Mouse (Mus musculus): ENCODE measurements around the gene Gm13271.
"Not testable (repeated sequence)": the region's sequence is repeated elsewhere in the genome, so short reads cannot be mapped to it uniquely, and the experiment has no call there.

Gm13271 gene

DNA sequence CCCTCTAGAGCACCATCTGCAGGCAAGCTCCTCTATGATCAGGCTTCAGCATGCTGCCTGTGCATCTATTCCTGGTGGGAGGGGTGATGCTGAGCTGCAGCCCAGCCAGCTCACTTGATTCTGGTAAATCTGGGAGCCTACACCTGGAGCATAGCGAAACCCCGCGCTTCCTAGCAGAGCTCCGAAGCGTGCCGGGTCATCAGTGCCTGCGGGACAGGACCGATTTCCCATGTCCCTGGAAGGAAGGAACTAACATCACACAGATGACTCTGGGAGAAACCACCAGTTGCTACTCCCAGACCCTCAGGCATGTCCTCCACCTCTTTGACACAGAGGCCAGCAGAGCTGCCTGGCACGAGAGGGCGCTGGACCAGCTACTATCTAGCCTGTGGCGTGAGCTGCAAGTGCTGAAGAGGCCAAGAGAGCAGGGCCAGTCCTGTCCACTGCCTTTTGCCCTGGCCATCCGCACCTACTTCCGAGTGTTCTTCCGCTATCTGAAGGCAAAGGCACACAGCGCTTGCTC, at the start of gene Gm13271:
TSS of gene Gm13271 (plus strand) at position 51 of the 523 bp plus-strand sequence.
- peak; percentile 62 for DNase-seq (ENCODE audit: low spot score)

DNA sequence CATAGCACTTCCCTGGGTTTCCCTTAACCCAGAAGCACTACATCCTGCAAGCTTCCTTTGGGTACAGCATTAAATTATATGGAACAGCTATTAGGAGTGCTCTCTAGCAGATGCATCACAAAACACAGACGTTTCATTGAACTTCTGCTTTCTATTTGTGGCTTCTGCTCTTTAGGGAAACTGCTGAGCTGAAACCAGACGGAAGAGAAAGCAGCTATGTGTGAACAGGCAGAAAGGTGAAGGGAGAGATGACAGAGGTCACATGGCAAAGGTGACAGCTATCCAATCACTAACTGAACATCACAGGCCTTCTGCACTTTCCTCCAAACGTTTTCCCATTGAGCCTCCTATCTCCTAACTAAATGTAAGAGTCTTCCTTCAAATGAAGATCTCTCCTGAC, 48.7 kb upstream of the Gm13271 start:
- no peak for DNase-seq (ENCODE audit: low spot score)

DNA sequence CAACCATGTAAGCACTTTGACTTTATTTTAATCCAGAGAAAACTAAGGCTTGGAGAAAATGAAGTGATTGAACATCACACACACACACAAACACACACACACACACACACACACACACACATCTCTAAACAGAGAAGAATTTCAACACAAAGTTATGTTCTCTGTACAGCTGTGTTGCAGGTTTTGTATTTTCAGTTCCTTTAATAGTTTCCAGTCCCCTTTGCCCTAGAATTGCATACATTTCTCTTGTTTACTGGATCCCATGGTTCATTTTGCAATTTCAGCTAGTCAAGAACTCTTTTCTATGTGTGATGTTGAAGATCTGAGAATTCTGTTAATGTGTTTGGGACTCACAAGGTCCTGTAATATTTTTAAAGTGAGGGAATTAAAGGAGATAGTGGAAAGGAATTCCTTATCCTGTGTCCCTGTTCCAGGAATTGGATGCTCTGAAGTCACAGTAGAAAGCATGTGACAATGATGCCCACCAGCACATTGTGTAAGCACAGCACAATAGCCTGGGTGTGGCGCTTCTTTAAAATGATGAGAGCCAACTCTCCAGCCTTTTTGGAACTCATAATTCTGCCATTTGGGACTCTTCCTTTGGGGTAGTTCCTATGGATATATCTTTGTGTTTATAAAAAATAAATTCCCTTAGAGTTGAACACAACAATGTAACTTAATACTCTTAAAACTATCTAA, 47.4 kb upstream of the Gm13271 start:
- no peak for DNase-seq (ENCODE audit: low spot score)

GRCm38 (mm10) chr4:88714281-88714680, 40.4 kb upstream of the Gm13271 start:
- no peak for DNase-seq (ENCODE audit: low spot score)

DNA sequence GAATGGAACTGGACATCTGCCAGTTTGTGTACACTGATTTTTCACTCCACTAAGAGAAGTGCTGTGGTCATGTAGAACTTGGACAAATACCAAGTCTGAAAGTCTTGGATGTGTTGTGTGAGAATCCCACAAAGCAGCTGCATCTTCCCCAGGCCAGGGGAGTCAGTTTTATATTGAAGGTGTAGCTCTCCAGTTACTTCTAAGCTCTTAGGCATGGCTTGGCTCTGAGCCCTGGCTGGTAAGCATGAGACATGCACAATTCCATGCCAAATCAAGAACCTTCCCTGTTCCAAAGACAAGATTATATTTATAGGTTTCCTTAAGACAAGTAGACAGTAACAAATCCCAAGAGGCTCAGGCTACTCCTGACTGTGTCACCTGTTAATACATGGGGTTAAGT, 39.6 kb upstream of the Gm13271 start:
- peak; percentile 17 for DNase-seq (ENCODE audit: low spot score)

DNA sequence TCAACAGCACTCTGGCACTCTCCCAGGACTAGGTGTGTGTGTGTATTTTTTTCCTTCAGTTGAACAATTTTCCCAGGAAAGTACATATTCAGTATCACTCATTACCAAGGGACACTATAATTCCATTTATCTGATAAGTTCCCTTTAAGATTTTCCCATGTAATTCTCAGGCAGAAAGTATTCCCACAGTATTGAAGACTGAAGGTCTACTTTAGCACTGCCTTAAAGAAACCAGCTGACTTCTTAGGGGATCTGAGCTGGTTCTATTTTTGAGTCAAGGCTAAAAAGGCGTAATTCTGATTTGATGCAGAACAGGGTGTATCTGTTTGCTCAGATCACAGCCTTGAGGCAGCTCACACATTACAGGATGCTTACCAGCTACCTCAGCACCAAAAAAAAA, 36.0 kb upstream of the Gm13271 start:
- DNase-seq (ENCODE audit: low spot score), result no peak

GRCm38 (mm10) chr4:88721791-88722721, 32.6 kb upstream of the Gm13271 start, which contains the start of the genes Gm26566 and Klhl9:
Gene Gm26566 (plus strand): TSS chr4:88721805.
Gene Klhl9 (minus strand): TSS chr4:88722465.
- peak; percentile 92 for DNase-seq (ENCODE audit: low spot score)

DNA sequence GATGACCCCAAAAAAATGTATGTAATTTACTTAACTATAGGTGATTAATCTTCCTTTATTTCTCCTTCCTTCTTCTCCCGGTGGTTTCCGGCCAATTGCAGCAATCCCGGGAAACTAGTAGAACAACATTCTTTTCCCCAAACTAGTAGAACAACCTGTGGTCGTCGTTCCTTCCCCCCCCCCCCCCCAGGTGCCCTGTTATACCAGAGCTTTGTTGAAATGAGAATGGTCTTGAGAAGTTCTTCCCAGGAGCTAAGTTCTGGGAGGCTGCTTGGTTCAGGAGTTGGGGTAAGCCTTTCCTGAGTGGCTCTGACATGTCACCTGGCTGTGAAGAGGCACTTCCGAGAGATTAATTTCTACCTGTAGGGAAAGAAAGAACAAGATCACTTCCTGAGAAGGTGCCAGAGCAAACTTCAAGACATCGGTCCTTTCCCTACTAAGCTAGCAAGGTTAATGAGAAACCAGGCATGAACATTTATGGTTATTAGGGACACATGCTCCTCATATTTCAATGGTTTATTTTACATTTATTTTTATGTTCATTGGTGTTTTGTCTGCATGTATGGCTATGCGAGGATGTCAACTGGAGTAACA, 31.1 kb upstream of the Gm13271 start:
- no peak for DNase-seq (ENCODE audit: low spot score)

DNA sequence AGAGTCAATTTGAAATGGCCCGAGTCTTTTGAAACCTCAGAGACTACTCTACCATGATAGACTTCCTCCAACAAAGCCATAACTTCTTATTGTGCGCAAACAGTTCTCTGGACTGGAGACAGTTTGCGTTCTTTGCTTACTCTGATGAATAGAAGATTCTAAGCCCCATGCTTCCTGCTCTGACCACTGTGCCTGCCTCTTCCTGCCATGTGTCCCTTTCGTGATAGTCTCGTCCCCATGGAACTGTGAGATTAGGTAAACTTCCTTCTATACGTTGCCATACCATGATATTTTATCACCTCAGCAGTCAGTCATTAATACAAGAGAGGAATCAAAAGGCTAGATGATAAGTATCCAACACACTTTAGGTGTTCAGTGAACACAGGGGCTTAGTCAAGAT, 27.9 kb upstream of the Gm13271 start:
- DNase-seq (ENCODE audit: low spot score), result no peak

- DNase-seq (ENCODE audit: low spot score), result peak; percentile 40
Observed at GRCm38 (mm10) chr4:88727324-88727723, 27.3 kb upstream of the Gm13271 start.

GRCm38 (mm10) chr4:88738480-88738879, 16.2 kb upstream of the Gm13271 start:
- DNase-seq (ENCODE audit: low spot score), result peak; percentile 76

GRCm38 (mm10) chr4:88739036-88739435, 15.6 kb upstream of the Gm13271 start:
- DNase-seq (ENCODE audit: low spot score), result no peak

DNA sequence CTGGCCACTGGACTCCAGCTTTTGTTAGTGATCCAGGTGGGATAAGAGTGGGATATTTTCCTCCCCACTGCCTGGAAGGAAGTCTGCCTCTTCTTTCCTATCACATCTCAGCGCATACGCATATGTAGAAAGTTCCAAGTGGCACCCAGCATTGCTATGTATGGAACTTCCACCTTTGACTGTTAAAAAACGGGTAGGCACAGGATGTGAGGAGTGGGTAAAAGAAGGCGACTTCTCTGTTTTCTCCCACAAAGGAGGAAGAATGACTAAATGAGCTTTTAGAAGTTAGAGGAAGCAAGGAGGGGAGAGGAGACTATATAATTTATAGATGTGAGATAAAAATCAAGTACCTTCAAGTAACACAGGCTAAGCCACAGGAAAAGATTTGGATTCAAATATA, 13.2 kb upstream of the Gm13271 start:
- no peak for DNase-seq (ENCODE audit: low spot score)

DNA sequence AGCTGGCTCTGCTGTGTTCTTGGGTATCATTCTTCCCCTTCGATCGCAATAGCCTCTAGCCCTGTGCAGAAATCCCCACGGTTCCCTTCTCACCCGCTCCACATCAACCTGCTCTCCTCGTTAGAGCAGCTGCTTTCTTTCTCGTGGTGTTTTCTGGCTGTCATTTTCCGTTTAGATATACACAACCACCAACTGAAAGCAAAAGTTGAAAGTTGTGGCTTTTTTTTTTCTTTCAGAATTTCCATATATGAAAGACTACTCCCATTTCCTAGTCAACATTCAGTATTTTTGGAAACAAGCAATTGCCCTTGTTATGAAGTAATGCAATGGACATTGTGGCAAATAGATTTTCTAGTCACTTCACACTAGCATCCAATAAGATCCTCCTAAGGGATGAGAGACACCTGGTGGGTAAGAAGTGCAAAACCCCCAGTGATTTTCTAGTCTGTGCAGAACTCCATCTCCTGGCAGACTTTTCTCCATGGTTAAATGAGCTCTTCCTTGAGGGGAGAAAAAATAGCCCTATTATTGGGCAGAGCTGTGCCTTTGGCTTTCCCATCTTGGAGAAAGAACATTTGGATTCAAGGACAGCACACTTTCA, 11.8 kb upstream of the Gm13271 start:
- DNase-seq (ENCODE audit: low spot score), result no peak

- DNase-seq (ENCODE audit: low spot score), result no peak
Observed at GRCm38 (mm10) chr4:88744207-88744606, 10.5 kb upstream of the Gm13271 start.

GRCm38 (mm10) chr4:88749926-88750325, 4.7 kb upstream of the Gm13271 start:
- no peak for DNase-seq (ENCODE audit: low spot score)

- DNase-seq (ENCODE audit: low spot score), result peak; percentile 12
Observed at GRCm38 (mm10) chr4:88756581-88757513, 2.2 kb downstream of the Gm13271 start.

GRCm38 (mm10) chr4:88757628-88758031, 3.0 kb downstream of the Gm13271 start:
- peak; percentile 87 for DNase-seq (ENCODE audit: low spot score)

GRCm38 (mm10) chr4:88758751-88759150, 4.1 kb downstream of the Gm13271 start:
- DNase-seq (ENCODE audit: low spot score), result not testable (repeated sequence)

DNA sequence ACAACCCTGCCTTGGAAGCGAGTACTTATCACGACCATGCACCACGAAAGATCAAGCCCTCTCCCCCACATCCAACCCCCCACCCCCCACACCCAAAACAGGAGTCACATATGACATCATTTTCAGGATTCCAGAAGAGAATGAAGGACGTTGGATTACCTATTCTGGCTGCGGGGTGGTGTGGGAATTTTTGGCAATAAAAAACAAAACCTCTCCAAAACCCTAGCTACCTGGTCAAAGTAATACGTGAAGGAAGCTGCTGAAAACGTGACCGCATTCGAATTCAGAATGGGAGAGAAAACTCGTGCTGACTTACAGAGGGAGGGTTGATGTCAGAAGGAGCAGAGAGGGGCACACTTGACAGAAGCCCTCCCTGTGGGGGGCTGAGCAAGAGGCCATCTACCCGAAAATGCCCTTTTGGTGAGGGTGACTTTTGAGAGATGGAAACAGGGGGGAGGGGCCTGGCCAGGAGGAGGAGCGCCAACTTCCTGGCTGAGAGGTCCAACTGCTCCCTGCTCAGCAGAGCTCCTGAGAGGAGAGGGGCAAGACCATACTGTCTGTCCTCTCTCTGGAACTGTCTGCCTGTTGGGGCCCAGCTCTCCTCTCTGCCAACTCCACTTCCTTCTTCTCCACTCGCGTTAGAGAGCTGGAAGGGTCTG, 5.1 kb downstream of the Gm13271 start, which contains the start of gene Gm13283:
TSS of gene Gm13283 (plus strand) at position 510 of the 659 bp plus-strand sequence.
- DNase-seq (ENCODE audit: low spot score), result peak; percentile 22
